Mouse (Mus musculus) midbrain, postnatal 0 days (tissue): ENCODE measurements at regions not wholly inside any gene's neighbourhood (a gene's known extent, or its start where the extent isn't known, plus 50 kb on each side); places are given as distances from the start of the nearest gene placed in this dataset.

Experiments
- ATAC-seq: fragments of 200-750 bp; cut with Nextera tagmentation; 2 replicates; pipeline ENCODE4 v1.8.0; 2017; ENCODE audit warnings: moderate number of reproducible peaks, mild to moderate bottlenecking, moderate TSS enrichment, moderate library complexity; ENCODE audit not compliant: low FRiP score
- DNase-seq: peaks from one replicate; pipeline ENCODE4 v3.0.0-alpha.2; 2015; ENCODE audit warnings: low spot score
- H3K27ac ChIP-seq: fragments of 300-500 bp; sonication (generic); 2 replicates; pipeline ENCODE4 v1.5.1; 2014; ENCODE audit warnings: low read depth, mild to moderate bottlenecking, low read length, mixed read lengths
- H3K27me3 ChIP-seq: fragments of 300-500 bp; sonication (generic); 2 replicates; pipeline ENCODE4 v1.6.1; 2014; ENCODE audit warnings: low read length, control low read depth, mixed read lengths; ENCODE audit not compliant: insufficient read depth
- H3K36me3 ChIP-seq: fragments of 300-500 bp; sonication (generic); 2 replicates; pipeline ENCODE4 v1.6.1; 2014; ENCODE audit warnings: low read length, control low read depth, mixed read lengths; ENCODE audit not compliant: insufficient read depth
- H3K4me1 ChIP-seq: fragments of 300-500 bp; sonication (generic); 2 replicates; pipeline ENCODE4 v1.6.1; 2014; ENCODE audit warnings: mild to moderate bottlenecking, control low read depth, antibody characterized with exemption, low read length, mixed read lengths; ENCODE audit not compliant: insufficient read depth
- H3K4me2 ChIP-seq: fragments of 300-500 bp; sonication (generic); 2 replicates; pipeline ENCODE4 v1.6.1; 2014; ENCODE audit warnings: low read depth, mild to moderate bottlenecking, low read length, mixed read lengths; ENCODE audit not compliant: poor library complexity, severe bottlenecking
- H3K4me3 ChIP-seq: fragments of 300-500 bp; sonication (generic); 2 replicates; pipeline ENCODE4 v1.5.1; 2014; ENCODE audit warnings: low read depth, mild to moderate bottlenecking, low read length, moderate library complexity
- H3K9ac ChIP-seq: fragments of 300-500 bp; sonication (generic); replicated peaks from 2 replicates; pipeline ENCODE4 v1.6.1; 2014; ENCODE audit warnings: mild to moderate bottlenecking, low read length, moderate library complexity, mixed read lengths; ENCODE audit not compliant: poor library complexity, severe bottlenecking
- H3K9me3 ChIP-seq: fragments of 300-500 bp; sonication (generic); 2 replicates; pipeline ENCODE4 v1.6.1; 2016; ENCODE audit warnings: low read length, control low read depth
- CTCF ChIP-seq: IDR thresholded peaks from 2 replicates; pipeline ENCODE4 v1.5.1; 2016; ENCODE audit warnings: antibody characterized with exemption, mild to moderate bottlenecking
- WGBS: fragments of 180-500 bp; shearing (Covaris S2); extraction: QIAGEN DNeasy Blood & Tissue Kit; methylation state at CpG from one replicate; pipeline ENCODE4 v1.1.7; 2014; 5-methylcytosine and 5-hydroxymethylcytosine counted together

DNA sequence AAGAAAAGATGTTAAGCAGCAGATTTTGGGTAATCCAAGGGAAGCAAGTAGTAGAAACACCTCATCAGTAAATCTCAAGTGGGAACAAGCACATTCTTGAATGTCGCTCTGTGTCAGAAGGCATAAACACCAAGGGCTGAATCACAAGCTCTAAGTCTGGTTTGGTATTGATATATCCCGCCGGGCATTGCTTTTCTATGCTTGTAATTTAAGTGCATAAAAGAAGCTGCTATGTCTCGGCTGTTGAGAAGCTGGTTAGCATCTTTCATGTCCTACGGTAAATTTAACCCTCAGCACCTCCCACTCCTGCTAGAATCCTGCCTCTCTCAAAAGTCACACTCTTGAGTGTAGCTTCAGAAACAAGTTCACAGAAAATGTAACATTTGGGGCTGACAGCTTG lies 586.8 kb downstream of the Cdh8 start:
- Histone ChIP-seq H3K27me3 (no peaks in the 10 kb centered on the region), H3K36me3 (no peaks in the 10 kb centered on the region), H3K9me3 (no peaks in the 10 kb centered on the region), H3K27ac (no peak overlapping the region), H3K9ac (no peak overlapping the region), H3K4me2 (no peak overlapping the region), H3K4me3 (no peak overlapping the region), H3K4me1 (no peaks in the 10 kb centered on the region)
- DNase-seq, result no peak
- TF ChIP-seq CTCF, result no peak
- no peak for ATAC-seq
- WGBS, result 76% methylated on average over 5 of the region's 5 CpGs

DNA sequence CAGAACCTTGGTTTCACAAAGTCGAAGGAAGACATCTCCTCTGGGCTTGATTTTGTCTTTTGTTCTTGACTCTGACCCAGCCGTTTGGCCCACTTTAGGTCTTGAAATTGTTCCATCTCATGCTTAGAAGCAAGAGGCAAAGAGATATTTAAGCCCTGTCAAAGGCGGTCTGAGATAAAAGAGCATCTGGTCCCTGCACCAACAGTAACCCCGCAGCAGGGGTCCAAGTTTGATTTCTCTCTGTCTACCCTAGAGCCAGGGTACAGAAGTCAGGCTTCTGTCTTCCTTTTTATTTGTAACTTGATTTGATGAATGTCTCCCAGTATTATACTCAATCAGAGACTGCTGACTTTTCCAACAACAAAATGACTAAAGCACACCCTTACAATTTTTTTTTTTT lies 587.3 kb downstream of the Cdh8 start:
- Histone ChIP-seq H3K9me3 (no peaks in the 10 kb centered on the region), H3K27me3 (no peaks in the 10 kb centered on the region), H3K4me2 (no peak overlapping the region), H3K4me1 (no peaks in the 10 kb centered on the region), H3K4me3 (no peak overlapping the region), H3K36me3 (no peaks in the 10 kb centered on the region), H3K9ac (no peak overlapping the region), H3K27ac (no peak overlapping the region)
- TF ChIP-seq CTCF, result no peak
- ATAC-seq (no peak), DNase-seq (no peak)
- 66% methylated on average over 4 of the region's 4 CpGs for WGBS

- no peak overlapping the region for H3K9ac ChIP-seq
- no peak overlapping the region for H3K27ac ChIP-seq
- no peaks in the 10 kb centered on the region for H3K4me1 ChIP-seq
- H3K9me3 ChIP-seq, result no peaks in the 10 kb centered on the region
- WGBS, result 85% methylated on average over 3 of the region's 3 CpGs
- H3K36me3 ChIP-seq, result no peaks in the 10 kb centered on the region
- H3K4me3 ChIP-seq, result no peak overlapping the region
- DNase-seq (peak; percentile 50), ATAC-seq (no peak)
- TF ChIP-seq CTCF, result no peak
- no peak overlapping the region for H3K4me2 ChIP-seq
- no peaks in the 10 kb centered on the region for H3K27me3 ChIP-seq
Observed at GRCm38 (mm10) chr8:98811922-98812321, 604.3 kb downstream of the Cdh8 start.

- no peak overlapping the region for H3K27ac ChIP-seq
- no peaks in the 10 kb centered on the region for H3K4me1 ChIP-seq
- H3K27me3 ChIP-seq, result no peaks in the 10 kb centered on the region
- no peaks in the 10 kb centered on the region for H3K36me3 ChIP-seq
- no peaks in the 10 kb centered on the region for H3K9me3 ChIP-seq
- DNase-seq (peak; percentile 35), ATAC-seq (no peak)
- no peak for TF ChIP-seq CTCF
- WGBS, result 74% methylated on average over 2 of the region's 2 CpGs
- H3K4me3 ChIP-seq, result no peak overlapping the region
- H3K9ac ChIP-seq, result no peak overlapping the region
- H3K4me2 ChIP-seq, result no peak overlapping the region
Observed at GRCm38 (mm10) chr8:98797445-98797844, 618.8 kb downstream of the Cdh8 start.

GRCm38 (mm10) chr8:98767036-98767435 lies 649.2 kb downstream of the Cdh8 start:
- Histone ChIP-seq H3K36me3 (no peaks in the 10 kb centered on the region), H3K9ac (no peak overlapping the region), H3K27ac (no peak overlapping the region), H3K4me3 (no peak overlapping the region), H3K4me2 (no peak overlapping the region), H3K4me1 (no peaks in the 10 kb centered on the region), H3K27me3 (no peaks in the 10 kb centered on the region), H3K9me3 (no peaks in the 10 kb centered on the region)
- no peak for TF ChIP-seq CTCF
- ATAC-seq (no peak; the same call in 1 of the 2 replicates), DNase-seq (peak; percentile 66)

GRCm38 (mm10) chr8:98756596-98756995 lies 659.7 kb downstream of the Cdh8 start:
- Histone ChIP-seq H3K4me1 (peaks cover 5% of the 10 kb centered on the region), H3K4me3 (no peak overlapping the region), H3K4me2 (no peak overlapping the region), H3K36me3 (no peaks in the 10 kb centered on the region), H3K27me3 (no peaks in the 10 kb centered on the region), H3K27ac (no peak overlapping the region), H3K9me3 (no peaks in the 10 kb centered on the region), H3K9ac (no peak overlapping the region)
- no peak for TF ChIP-seq CTCF
- DNase-seq, result no peak
- no peak for ATAC-seq

- TF ChIP-seq CTCF, result no peak
- ATAC-seq, result no peak
- Histone ChIP-seq H3K27me3 (no peaks in the 10 kb centered on the region), H3K36me3 (no peaks in the 10 kb centered on the region), H3K4me1 (peaks cover 5% of the 10 kb centered on the region), H3K4me2 (no peak overlapping the region), H3K4me3 (no peak overlapping the region), H3K9ac (no peak overlapping the region), H3K27ac (no peak overlapping the region), H3K9me3 (no peaks in the 10 kb centered on the region)
- WGBS, result 54% methylated on average over 2 of the region's 2 CpGs
- DNase-seq, result no peak
Observed at GRCm38 (mm10) chr8:98755795-98756194, 660.5 kb downstream of the Cdh8 start.
